In the genomic region with DNA sequence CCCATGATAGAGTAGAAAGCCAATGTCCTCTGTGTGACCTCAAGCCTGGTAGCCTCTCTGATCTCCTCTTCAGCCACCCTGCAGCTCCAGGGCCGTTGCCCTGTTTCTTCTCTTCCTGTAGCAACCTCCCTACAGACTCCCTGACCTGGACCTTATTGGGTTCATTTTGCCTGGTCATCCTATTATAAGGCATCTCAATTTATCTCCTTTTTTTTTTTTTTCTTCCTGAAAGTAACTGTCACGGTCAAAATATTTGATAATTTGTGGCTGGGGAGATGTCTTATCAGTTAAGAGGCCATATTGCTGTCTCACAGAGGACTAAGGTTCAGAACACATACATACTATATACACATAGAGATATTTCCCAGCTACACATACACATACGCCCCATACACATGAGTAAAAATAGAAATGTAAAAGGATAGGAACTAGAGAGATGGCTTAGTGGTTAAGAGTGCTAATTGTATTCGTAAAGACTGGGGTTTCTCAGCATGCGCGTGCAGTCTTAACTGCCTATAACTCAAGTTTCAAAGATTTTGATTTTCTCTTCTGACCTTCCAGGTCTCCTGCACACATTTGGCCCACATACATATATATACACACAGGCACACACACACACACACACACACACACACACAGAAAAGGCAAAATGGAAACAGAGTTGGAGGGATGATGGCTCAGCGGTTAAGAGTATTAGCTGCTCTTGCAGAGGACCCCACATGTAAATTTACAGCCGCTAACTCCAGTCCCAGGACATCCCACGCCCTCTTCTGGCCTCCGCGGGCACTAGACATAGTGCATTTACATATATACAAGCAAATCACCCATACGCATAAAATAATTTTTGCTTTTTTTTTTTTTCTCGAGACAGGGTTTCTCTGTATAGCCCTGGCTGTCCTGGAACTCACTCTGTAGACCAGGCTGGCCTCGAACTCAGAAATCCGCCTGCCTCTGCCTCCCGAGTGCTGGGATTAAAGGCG, we compare ENCODE assay signal across 9 mouse cellular contexts. TPM values are rescaled to one million over a fixed set of nuclear protein-coding genes. Genes with fewer than 3 reads are reported as not detected.
DNase-seq lines count a peak whose midpoint lies in the region; ATAC-seq and TF ChIP-seq lines count a peak whose summit lies in the region.
"Had no signal": no experiment of that assay in that cellular context is flagged by ENCODE, and none has a peak within 500 bp of the region (broad histone marks: within the 10 kb centered on the region; RNA-seq: fewer than 3 reads in every experiment).

No protein-coding gene starts in this region.

- no peak for TF ChIP-seq CTCF in G1E (IDR thresholded peaks at IDR 0.05; ENCODE audit: low read depth, low read length)
- peak; percentile 48 for TF ChIP-seq CTCF in lung, postnatal 0 days (IDR thresholded peaks at IDR 0.05)

- DNase-seq in CD4-positive helper T cell, adult 2 months (ENCODE audit: low read depth, low spot score): peak; percentile 67
- DNase-seq in G1E (ENCODE audit: low spot score): no peak
- peak; percentile 69 for DNase-seq in intestine, embryonic 14.5 days (ENCODE audit: low spot score)
- DNase-seq in lung, postnatal 0 days (ENCODE audit: low spot score): peak; percentile 49
- DNase-seq in spleen, postnatal 10 days (ENCODE audit: low spot score in 2 of 2): peak; percentile 32 to 70
- no peak for DNase-seq in layer of hippocampus, adult 18-20 months (ENCODE audit: low spot score in 2 of 2)
- no peak for DNase-seq in right cerebral cortex, postnatal 14 days

- H3K4me1 ChIP-seq in G1E (ENCODE audit: insufficient read depth, low read depth, low read length): peaks cover 70% of the 10 kb centered on the region
- peaks cover 15% of the 10 kb centered on the region; the same call in 1 of the 2 replicates for H3K4me1 ChIP-seq in intestine, embryonic 14.5 days (replicated peaks; ENCODE audit: control insufficient read depth, insufficient read depth, low read length)
- peaks cover 3% of the 10 kb centered on the region for H3K4me1 ChIP-seq in lung, postnatal 0 days (ENCODE audit: insufficient read depth, low read depth, low read length)

- H3K27me3 ChIP-seq in G1E (ENCODE audit: insufficient read depth, low read length): no peaks in the 10 kb centered on the region
- no peaks in the 10 kb centered on the region for H3K27me3 ChIP-seq in intestine, embryonic 14.5 days (replicated peaks; ENCODE audit: control insufficient read depth, insufficient read depth, low read length)
- no peaks in the 10 kb centered on the region for H3K27me3 ChIP-seq in lung, postnatal 0 days (replicated peaks; ENCODE audit: insufficient read depth, low read length)

- ATAC-seq in G1E (ENCODE audit: extremely low read depth, insufficient number of reproducible peaks, low FRiP score, poor library complexity, severe bottlenecking): no peak
- ATAC-seq in erythroblast, adult 5-6 weeks (replicated peaks; ENCODE audit: low FRiP score, poor library complexity, severe bottlenecking): peak; percentile 43; the same call in 1 of the 2 replicates
- peak; percentile 13 for ATAC-seq in intestine, embryonic 14.5 days (replicated peaks; ENCODE audit: low FRiP score, low TSS enrichment, low read depth)
- peak; percentile 1; the same call in 1 of the 2 replicates for ATAC-seq in lung, postnatal 0 days

- TF ChIP-seq EP300 in lung, postnatal 0 days (IDR thresholded peaks at IDR 0.05): no peak

- no peaks in the 10 kb centered on the region for H3K9me3 ChIP-seq in G1E (replicated peaks)
- H3K9me3 ChIP-seq in intestine, embryonic 14.5 days (ENCODE audit: control insufficient read depth, low read length): no peaks in the 10 kb centered on the region
- H3K9me3 ChIP-seq in lung, postnatal 0 days (ENCODE audit: low read length): no peaks in the 10 kb centered on the region

- peaks cover 28% of the 10 kb centered on the region for H3K36me3 ChIP-seq in G1E (replicated peaks)
- peaks cover 20% of the 10 kb centered on the region for H3K36me3 ChIP-seq in intestine, embryonic 14.5 days (ENCODE audit: control insufficient read depth, insufficient read depth, low read length)
- peaks cover 8% of the 10 kb centered on the region for H3K36me3 ChIP-seq in lung, postnatal 0 days (ENCODE audit: insufficient read depth, low read length)

- peak overlapping the region; percentile 59; the same call in 1 of the 2 replicates for H3K27ac ChIP-seq in intestine, embryonic 14.5 days (ENCODE audit: low read depth)
- peak overlapping the region; percentile 57 for H3K27ac ChIP-seq in lung, postnatal 0 days (ENCODE audit: low read length)

- H3K4me2 ChIP-seq in intestine, embryonic 14.5 days (ENCODE audit: low read length): peak overlapping the region; percentile 43
- H3K4me2 ChIP-seq in lung, postnatal 0 days (replicated peaks; ENCODE audit: low read depth, low read length): peak overlapping the region; percentile 92

- peak overlapping the region; percentile 90 for H3K4me3 ChIP-seq in G1E (ENCODE audit: low read depth, low read length)
- H3K4me3 ChIP-seq in intestine, embryonic 14.5 days (ENCODE audit: low read depth, low read length): peak overlapping the region; percentile 55
- peak overlapping the region; percentile 69; the same call in 1 of the 2 replicates for H3K4me3 ChIP-seq in lung, postnatal 0 days (ENCODE audit: low read depth, low read length)

- peak overlapping the region; percentile 40 for H3K9ac ChIP-seq in intestine, embryonic 14.5 days (ENCODE audit: low read length)
- no peak overlapping the region for H3K9ac ChIP-seq in lung, postnatal 0 days (replicated peaks; ENCODE audit: low read depth)

- 22% methylated on average over 17 of the region's 17 CpGs for WGBS in intestine, embryonic 14.5 days
- 22% methylated on average over 17 of the region's 17 CpGs for whole genome bisulfite sequencing in lung, postnatal 0 days

RNA-seq across cellular contexts. Expression of a gene that starts 0.8 kb away (rescaled TPM):
- 33.9 and 34.5 TPM in 2 replicates for total RNA-seq in G1E (2014; fragmentation: Nextera tagmentation)
- 50.1 and 50.7 TPM in 2 replicates for total RNA-seq in G1E (2017)
- 79.0 and 80.0 TPM in 2 replicates for polyA plus RNA-seq in G1E (2012)
- total RNA-seq in erythroblast, adult 5-6 weeks (2015; ENCODE audit: low replicate concordance): 23.1 TPM in 1 of 2 replicates, not detected in the other
- 0.68 and 8.4 TPM in 2 replicates for total RNA-seq in erythroblast, adult 5-6 weeks (2017; ENCODE audit: low replicate concordance)
- 27.3 and 33.7 TPM in 2 replicates for polyA plus RNA-seq in intestine, embryonic 14.5 days (2014; fragmentation: Nextera tagmentation; extraction: Ambion mirVana)
- 21.8 and 24.3 TPM in 2 replicates for polyA plus RNA-seq in lung, postnatal 0 days (2015; fragmentation: Nextera tagmentation; extraction: Ambion mirVana)
- 10 to 100 TPM; 22.8 to 26.0 TPM for total RNA-seq in layer of hippocampus, adult 18-20 months (2021)

RNA-seq across cellular contexts. Expression of a gene that starts 15.7 kb away (rescaled TPM):
- total RNA-seq in G1E (2014; fragmentation: Nextera tagmentation) (2,842 and 3,361 TPM in 2 replicates), G1E (2017) (987 and 1,219 TPM in 2 replicates)
- polyA plus RNA-seq in G1E (2012): 7,805 and 8,433 TPM in 2 replicates
- 515 and 525 TPM in 2 replicates for total RNA-seq in erythroblast, adult 5-6 weeks (2015; ENCODE audit: low replicate concordance)
- total RNA-seq in erythroblast, adult 5-6 weeks (2017; ENCODE audit: low replicate concordance): 92.4 and 200 TPM in 2 replicates
- polyA plus RNA-seq in intestine, embryonic 14.5 days (2014; fragmentation: Nextera tagmentation; extraction: Ambion mirVana): 909 and 955 TPM in 2 replicates
- 446 and 458 TPM in 2 replicates for polyA plus RNA-seq in lung, postnatal 0 days (2015; fragmentation: Nextera tagmentation; extraction: Ambion mirVana)
- 100 to 1,000 TPM; 356 to 365 TPM for total RNA-seq in layer of hippocampus, adult 18-20 months (2021)

RNA-seq across cellular contexts. Expression of a gene that starts 38.1 kb away (rescaled TPM):
- total RNA-seq in G1E (2014; fragmentation: Nextera tagmentation) (0.90 TPM in 1 of 2 replicates, not detected in the other), G1E (2017) (0.06 and 0.22 TPM in 2 replicates)
- 0.41 and 0.47 TPM in 2 replicates for polyA plus RNA-seq in G1E (2012)
- total RNA-seq in erythroblast, adult 5-6 weeks (2015; ENCODE audit: low replicate concordance): not detected in 2 replicates
- not detected in 2 replicates for total RNA-seq in erythroblast, adult 5-6 weeks (2017; ENCODE audit: low replicate concordance)
- 12.0 and 13.3 TPM in 2 replicates for polyA plus RNA-seq in intestine, embryonic 14.5 days (2014; fragmentation: Nextera tagmentation; extraction: Ambion mirVana)
- 9.7 and 11.4 TPM in 2 replicates for polyA plus RNA-seq in lung, postnatal 0 days (2015; fragmentation: Nextera tagmentation; extraction: Ambion mirVana)
- 1 to 10 TPM; 2.0 to 2.4 TPM for total RNA-seq in layer of hippocampus, adult 18-20 months (2021)

RNA-seq across cellular contexts. Expression of a gene that starts 52.5 kb away (rescaled TPM):
- not detected in 2 replicates for total RNA-seq in G1E (2014; fragmentation: Nextera tagmentation)
- total RNA-seq in G1E (2017): 0.16 TPM in 1 of 2 replicates, not detected in the other
- 0.10 TPM in 1 of 2 replicates, not detected in the other for polyA plus RNA-seq in G1E (2012)
- not detected in 2 replicates for total RNA-seq in erythroblast, adult 5-6 weeks (2015; ENCODE audit: low replicate concordance)
- 0.28 TPM in 1 of 2 replicates, not detected in the other for total RNA-seq in erythroblast, adult 5-6 weeks (2017; ENCODE audit: low replicate concordance)
- 3.7 and 4.0 TPM in 2 replicates for polyA plus RNA-seq in intestine, embryonic 14.5 days (2014; fragmentation: Nextera tagmentation; extraction: Ambion mirVana)
- polyA plus RNA-seq in lung, postnatal 0 days (2015; fragmentation: Nextera tagmentation; extraction: Ambion mirVana): 18.1 and 22.7 TPM in 2 replicates
- not detected for total RNA-seq in layer of hippocampus, adult 18-20 months (2021)
- total RNA-seq: left cerebral cortex, postnatal 25 days had no signal

Comparison
In these comparisons a context has a peak if more than half of its experiments do, and no peak if none do; other contexts are left out.
1. DNase-seq: peak in CD4-positive helper T cell, adult 2 months (single experiment), intestine, embryonic 14.5 days (single experiment), lung, postnatal 0 days (single experiment) and spleen, postnatal 10 days (2 of 2); none in G1E (single experiment), layer of hippocampus, adult 18-20 months (0 of 2) and right cerebral cortex, postnatal 14 days (single experiment).
2. Peak in every context shown above with its lines, with median percentiles within 50 percentile points of each other: H3K4me3 ChIP-seq.